Mouse (Mus musculus): ENCODE data around the gene Fgb. TPM values are rescaled to one million over a fixed set of nuclear protein-coding genes. Genes with fewer than 3 reads are reported as not detected.

Gene Fgb
- polyA plus RNA-seq, 1 experiment from 2014 or later, result 2.8 TPM

GRCm38 (mm10) chr3:83070231-83070630 is 20.6 kb upstream of the Fgb start:
- DNase-seq (ENCODE audit: low spot score), result no peak
- no peaks in the 10 kb centered on the region for H3K27me3 ChIP-seq (ENCODE audit: control insufficient read depth, insufficient read depth, low read length)
- no peak overlapping the region for H3K4me3 ChIP-seq (ENCODE audit: low read depth, low read length)
- no peak overlapping the region for H3K4me2 ChIP-seq (replicated peaks; ENCODE audit: low read depth)
- H3K9ac ChIP-seq (ENCODE audit: low read length), result no peak overlapping the region
- WGBS, result 69% methylated on average over 4 of the region's 4 CpGs
- no peaks in the 10 kb centered on the region for H3K4me1 ChIP-seq (replicated peaks; ENCODE audit: control insufficient read depth, insufficient read depth)
- no peak overlapping the region for H3K27ac ChIP-seq (replicated peaks)
- ATAC-seq (ENCODE audit: low FRiP score, low TSS enrichment), result no peak
- no peaks in the 10 kb centered on the region for H3K9me3 ChIP-seq (ENCODE audit: control insufficient read depth, low read length)
- peaks cover 28% of the 10 kb centered on the region for H3K36me3 ChIP-seq (ENCODE audit: control insufficient read depth, insufficient read depth, low read length)
- TF ChIP-seq CTCF (IDR thresholded peaks at IDR 0.05; ENCODE audit: low read depth) (no peak), EP300 (optimal IDR thresholded peaks at IDR 0.05) (no peak)

GRCm38 (mm10) chr3:83068869-83069268 is 19.2 kb upstream of the Fgb start:
- no peak overlapping the region for H3K4me2 ChIP-seq (replicated peaks; ENCODE audit: low read depth)
- H3K36me3 ChIP-seq (ENCODE audit: control insufficient read depth, insufficient read depth, low read length), result peaks cover 28% of the 10 kb centered on the region
- DNase-seq (ENCODE audit: low spot score) (no peak), ATAC-seq (ENCODE audit: low FRiP score, low TSS enrichment) (no peak)
- no peaks in the 10 kb centered on the region for H3K4me1 ChIP-seq (replicated peaks; ENCODE audit: control insufficient read depth, insufficient read depth)
- H3K27ac ChIP-seq (replicated peaks), result no peak overlapping the region
- WGBS, result 95% methylated on average over 13 of the region's 13 CpGs
- no peak for TF ChIP-seq CTCF (IDR thresholded peaks at IDR 0.05; ENCODE audit: low read depth)
- TF ChIP-seq EP300 (optimal IDR thresholded peaks at IDR 0.05), result no peak
- H3K9me3 ChIP-seq (ENCODE audit: control insufficient read depth, low read length), result no peaks in the 10 kb centered on the region
- no peaks in the 10 kb centered on the region for H3K27me3 ChIP-seq (ENCODE audit: control insufficient read depth, insufficient read depth, low read length)
- H3K4me3 ChIP-seq (ENCODE audit: low read depth, low read length), result no peak overlapping the region
- H3K9ac ChIP-seq (ENCODE audit: low read length), result no peak overlapping the region

- H3K4me1 ChIP-seq (replicated peaks; ENCODE audit: control insufficient read depth, insufficient read depth), result no peaks in the 10 kb centered on the region
- WGBS, result 89% methylated on average over 9 of the region's 9 CpGs
- H3K4me2 ChIP-seq (replicated peaks; ENCODE audit: low read depth), result no peak overlapping the region
- no peak for DNase-seq (ENCODE audit: low spot score)
- no peaks in the 10 kb centered on the region for H3K27me3 ChIP-seq (ENCODE audit: control insufficient read depth, insufficient read depth, low read length)
- H3K9ac ChIP-seq (ENCODE audit: low read length), result no peak overlapping the region
- no peaks in the 10 kb centered on the region for H3K9me3 ChIP-seq (ENCODE audit: control insufficient read depth, low read length)
- H3K36me3 ChIP-seq (ENCODE audit: control insufficient read depth, insufficient read depth, low read length), result peaks cover 32% of the 10 kb centered on the region
- TF ChIP-seq EP300 (optimal IDR thresholded peaks at IDR 0.05) (no peak), CTCF (IDR thresholded peaks at IDR 0.05; ENCODE audit: low read depth) (no peak)
- H3K4me3 ChIP-seq (ENCODE audit: low read depth, low read length), result no peak overlapping the region
- no peak for ATAC-seq (ENCODE audit: low FRiP score, low TSS enrichment)
- no peak overlapping the region for H3K27ac ChIP-seq (replicated peaks)
Observed at GRCm38 (mm10) chr3:83067920-83068319, 18.3 kb upstream of the Fgb start.

- no peak overlapping the region for H3K9ac ChIP-seq (ENCODE audit: low read length)
- no peak for ATAC-seq (ENCODE audit: low FRiP score, low TSS enrichment)
- no peak overlapping the region for H3K4me2 ChIP-seq (replicated peaks; ENCODE audit: low read depth)
- peaks cover 24% of the 10 kb centered on the region for H3K36me3 ChIP-seq (ENCODE audit: control insufficient read depth, insufficient read depth, low read length)
- WGBS, result 93% methylated on average over 2 of the region's 2 CpGs
- H3K9me3 ChIP-seq (ENCODE audit: control insufficient read depth, low read length), result no peaks in the 10 kb centered on the region
- H3K4me1 ChIP-seq (replicated peaks; ENCODE audit: control insufficient read depth, insufficient read depth), result peaks cover 3% of the 10 kb centered on the region; the same call in 1 of the 2 replicates
- H3K4me3 ChIP-seq (ENCODE audit: low read depth, low read length), result no peak overlapping the region
- TF ChIP-seq CTCF (IDR thresholded peaks at IDR 0.05; ENCODE audit: low read depth), result no peak
- H3K27me3 ChIP-seq (ENCODE audit: control insufficient read depth, insufficient read depth, low read length), result no peaks in the 10 kb centered on the region
- no peak for DNase-seq (ENCODE audit: low spot score)
- H3K27ac ChIP-seq (replicated peaks), result no peak overlapping the region
Observed at GRCm38 (mm10) chr3:83057046-83057445, 7.4 kb upstream of the Fgb start.

- Histone ChIP-seq H3K27ac (replicated peaks) (peak within 1 kb of the TSS; percentile 84), H3K4me1 (replicated peaks; ENCODE audit: control insufficient read depth, insufficient read depth) (peaks cover 3% of the 10 kb centered on the region; the same call in 1 of the 2 replicates), H3K9me3 (ENCODE audit: control insufficient read depth, low read length) (no peaks in the 10 kb centered on the region), H3K4me3 (ENCODE audit: low read depth, low read length) (peak within 1 kb of the TSS; percentile 93), H3K36me3 (ENCODE audit: control insufficient read depth, insufficient read depth, low read length) (peaks cover 10% of the 10 kb centered on the region; the same call in 1 of the 2 replicates), H3K4me2 (replicated peaks; ENCODE audit: low read depth) (peak within 1 kb of the TSS; percentile 69), H3K27me3 (ENCODE audit: control insufficient read depth, insufficient read depth, low read length) (no peaks in the 10 kb centered on the region), H3K9ac (ENCODE audit: low read length) (peak within 1 kb of the TSS; percentile 86)
- ATAC-seq (ENCODE audit: low FRiP score, low TSS enrichment) (peak; percentile 100), DNase-seq (ENCODE audit: low spot score) (peak; percentile 99)
- 2% methylated on average over 61 of the region's 61 CpGs for WGBS
- TF ChIP-seq CTCF (IDR thresholded peaks at IDR 0.05; ENCODE audit: low read depth) (peak; percentile 55), EP300 (optimal IDR thresholded peaks at IDR 0.05) (no peak)
Observed at GRCm38 (mm10) chr3:83055281-83056038, 5.8 kb upstream of the Fgb start, which contains the start of gene Plrg1. Gene Plrg1, plus strand, starts transcription at chr3:83055522.

GRCm38 (mm10) chr3:83054759-83055158 is 5.1 kb upstream of the Fgb start:
- no peak for TF ChIP-seq CTCF (IDR thresholded peaks at IDR 0.05; ENCODE audit: low read depth)
- no peak for TF ChIP-seq EP300 (optimal IDR thresholded peaks at IDR 0.05)
- DNase-seq (ENCODE audit: low spot score), result no peak
- ATAC-seq (ENCODE audit: low FRiP score, low TSS enrichment), result no peak

More at GRCm38 (mm10) chr3:83054759-83055158, 5.1 kb upstream of the Fgb start:
- Histone ChIP-seq H3K27me3 (ENCODE audit: control insufficient read depth, insufficient read depth, low read length) (no peaks in the 10 kb centered on the region), H3K4me1 (replicated peaks; ENCODE audit: control insufficient read depth, insufficient read depth) (peaks cover 3% of the 10 kb centered on the region; the same call in 1 of the 2 replicates), H3K27ac (replicated peaks) (no peak overlapping the region), H3K4me2 (replicated peaks; ENCODE audit: low read depth) (peak overlapping the region; percentile 42), H3K9me3 (ENCODE audit: control insufficient read depth, low read length) (no peaks in the 10 kb centered on the region), H3K4me3 (ENCODE audit: low read depth, low read length) (peak overlapping the region; percentile 29; the same call in 1 of the 2 replicates), H3K9ac (ENCODE audit: low read length) (no peak overlapping the region), H3K36me3 (ENCODE audit: control insufficient read depth, insufficient read depth, low read length) (0 out of 2 replicates have a peak, but pooled peaks cover 4% of the 10 kb centered on the region)
- 22% methylated on average over 13 of the region's 13 CpGs for WGBS
